Mouse (Mus musculus): ENCODE results near the gene Lrba.

Lrba gene

DNA sequence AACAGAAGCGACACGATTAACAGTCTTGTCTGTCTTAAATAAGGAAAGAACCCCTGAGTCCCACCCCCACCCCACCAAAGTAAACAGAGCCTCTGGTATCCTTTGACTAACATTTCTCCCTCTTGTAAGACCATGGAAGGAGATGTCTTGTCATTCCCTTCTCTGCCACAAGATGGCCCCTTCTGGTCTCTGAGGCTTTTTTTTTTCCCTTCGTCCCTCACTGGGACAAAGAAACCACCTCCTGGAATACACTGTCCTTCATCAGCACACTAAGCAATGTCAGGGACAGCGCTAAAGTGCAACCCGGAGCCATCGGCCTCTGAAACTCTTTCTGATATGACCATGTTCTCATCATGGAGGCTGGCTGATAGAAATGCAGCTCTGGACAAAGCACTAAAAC is 564.2 kb downstream of the Lrba start:
- in situ Hi-C loops (cut with MboI, MseI), result no loop called here

- in situ Hi-C loops (cut with MboI, MseI), result no loop called here
These were observed 565.3 kb downstream of the Lrba start for GRCm38 (mm10) chr3:86789752-86790151.

- in situ Hi-C loops (cut with MboI, MseI), result no loop called here
These were observed 568.8 kb downstream of the Lrba start for GRCm38 (mm10) chr3:86793264-86793663.

DNA sequence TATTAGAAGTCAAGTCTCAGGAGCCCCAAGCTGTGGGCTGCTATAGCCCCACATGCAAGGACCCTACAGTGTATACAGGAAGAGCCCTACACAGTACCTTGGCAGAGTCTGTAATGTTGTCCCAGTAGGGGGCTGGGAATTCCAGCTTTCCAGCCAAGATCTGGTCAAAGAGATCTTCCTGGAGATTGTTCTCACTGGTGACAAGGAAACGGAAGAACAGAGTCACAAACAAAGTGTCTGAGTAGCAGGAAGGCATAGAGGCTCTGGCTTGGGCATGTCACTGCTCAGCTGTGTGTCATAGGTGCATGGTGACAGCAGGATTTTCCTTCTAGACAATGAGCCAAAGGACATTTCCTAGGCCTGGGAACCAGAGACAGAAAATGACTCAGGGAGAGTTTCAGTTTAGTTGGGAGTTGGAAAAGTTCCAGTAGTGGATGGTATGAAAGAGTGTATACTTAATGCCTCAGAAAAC is 569.3 kb downstream of the Lrba start:
- in situ Hi-C loops (cut with MboI, MseI), result no loop called here

DNA sequence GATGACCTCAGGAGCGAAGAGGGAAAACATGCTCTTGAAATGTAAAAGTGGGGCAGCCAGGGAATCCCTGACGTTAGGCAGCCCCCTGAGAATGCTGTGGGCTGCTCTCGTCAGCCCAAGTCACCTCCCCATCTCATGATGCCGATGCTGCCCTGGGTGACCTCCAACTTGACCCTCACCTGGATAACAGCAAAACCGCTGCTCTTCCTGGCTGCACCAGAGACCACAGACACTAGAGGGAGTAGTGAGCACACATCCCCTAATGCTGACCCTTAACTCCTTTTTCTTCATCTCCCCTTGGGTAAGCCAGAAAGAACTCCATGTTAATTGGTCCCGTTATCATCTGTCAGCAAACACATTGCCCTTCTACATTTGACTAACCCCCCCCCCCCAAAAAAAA is 572.2 kb downstream of the Lrba start:
- in situ Hi-C loops (cut with MboI, MseI), result no loop called here

- in situ Hi-C loops (cut with MboI, MseI), result no loop called here
These were observed 573.5 kb downstream of the Lrba start for GRCm38 (mm10) chr3:86797871-86798460.

GRCm38 (mm10) chr3:86799041-86799440 is 574.6 kb downstream of the Lrba start:
- in situ Hi-C loops (cut with MboI, MseI), result no loop called here

GRCm38 (mm10) chr3:86800841-86801240 is 576.4 kb downstream of the Lrba start:
- in situ Hi-C loops (cut with MboI, MseI), result no loop called here

- in situ Hi-C loops (cut with MboI, MseI), result no loop called here
These were observed 578.3 kb downstream of the Lrba start for GRCm38 (mm10) chr3:86802825-86803224.

- in situ Hi-C loops (cut with MboI, MseI), result no loop called here
These were observed 579.8 kb downstream of the Lrba start for GRCm38 (mm10) chr3:86804265-86804664.

- in situ Hi-C loops (cut with MboI, MseI), result no loop called here
These were observed 582.4 kb downstream of the Lrba start for GRCm38 (mm10) chr3:86806834-86807233.

DNA sequence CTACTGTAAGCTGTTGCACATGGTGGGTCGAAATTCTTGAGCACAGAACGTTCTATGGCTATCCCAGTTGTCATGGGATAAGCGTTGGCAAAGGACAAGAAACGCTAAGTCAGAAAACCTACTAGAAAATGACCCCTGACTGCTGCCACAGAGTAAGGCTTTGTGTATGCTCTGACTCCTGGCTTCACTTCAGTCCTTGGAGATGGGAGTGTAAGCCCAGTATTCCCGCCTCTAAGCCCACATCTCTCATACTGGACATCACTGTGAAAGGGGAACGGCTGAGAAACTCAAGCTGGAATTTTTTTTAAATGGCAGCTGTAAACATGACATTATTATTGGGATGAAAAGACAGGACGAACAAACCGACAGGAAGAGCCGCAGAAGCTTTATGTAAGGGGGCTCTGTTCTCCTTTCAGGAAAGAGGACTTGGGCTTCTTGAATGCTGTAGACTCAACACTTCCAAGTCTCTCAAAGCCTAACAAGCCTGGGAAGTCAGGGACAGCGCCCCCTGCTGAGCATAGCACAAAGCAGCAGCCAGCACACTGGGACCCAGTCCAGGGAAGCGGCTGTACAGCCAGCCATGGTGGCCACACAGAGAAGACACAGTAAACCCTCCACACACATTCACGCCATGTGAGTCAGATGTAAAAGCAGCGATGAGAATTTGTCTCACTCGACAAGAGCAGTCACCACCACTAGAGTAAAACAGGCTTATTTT is 583.4 kb downstream of the Lrba start:
- in situ Hi-C loops (cut with MboI, MseI), result no loop called here

GRCm38 (mm10) chr3:86809199-86809598 is 584.7 kb downstream of the Lrba start:
- in situ Hi-C loops (cut with MboI, MseI), result no loop called here

DNA sequence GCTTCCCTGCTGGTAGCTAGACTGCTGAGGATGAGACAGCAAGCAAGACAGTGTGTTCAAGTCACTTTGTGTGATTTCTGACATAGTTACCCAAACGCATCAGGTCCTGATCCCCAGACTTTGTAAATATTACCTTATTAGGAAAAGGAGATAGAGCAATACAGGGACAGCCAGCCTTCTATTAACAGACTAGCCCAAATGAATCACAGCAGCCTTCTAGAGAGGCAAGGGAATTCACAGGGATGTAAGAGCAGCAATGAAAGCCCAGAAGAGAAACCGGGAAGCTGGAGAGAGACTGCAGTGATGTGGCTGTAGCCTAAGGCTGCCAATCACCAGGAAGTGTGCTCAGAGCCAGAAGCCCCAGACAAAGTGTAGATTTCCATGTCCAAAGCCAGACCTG is 585.2 kb downstream of the Lrba start:
- in situ Hi-C loops (cut with MboI, MseI), result no loop called here

GRCm38 (mm10) chr3:86810908-86811307 is 586.4 kb downstream of the Lrba start:
- in situ Hi-C loops (cut with MboI, MseI), result no loop called here

DNA sequence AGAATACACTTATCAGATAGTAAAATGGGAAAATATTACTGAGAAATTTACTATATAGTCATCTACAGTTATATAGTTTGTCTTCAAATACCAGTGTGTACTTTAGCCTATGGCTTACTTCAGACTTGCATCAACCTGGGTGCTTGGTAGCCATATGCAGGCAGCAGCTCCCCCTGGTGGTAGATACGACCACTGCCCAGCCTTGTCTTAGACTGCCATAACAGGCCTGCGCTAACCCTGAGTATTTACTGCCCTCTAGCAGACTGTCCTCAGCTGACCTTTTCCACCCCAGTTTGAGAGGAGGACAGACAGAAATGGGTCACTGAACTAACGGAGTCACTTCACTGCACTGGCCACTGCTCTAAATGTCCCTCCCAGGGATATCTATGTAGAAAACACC is 588.2 kb downstream of the Lrba start:
- in situ Hi-C loops (cut with MboI, MseI), result no loop called here

DNA sequence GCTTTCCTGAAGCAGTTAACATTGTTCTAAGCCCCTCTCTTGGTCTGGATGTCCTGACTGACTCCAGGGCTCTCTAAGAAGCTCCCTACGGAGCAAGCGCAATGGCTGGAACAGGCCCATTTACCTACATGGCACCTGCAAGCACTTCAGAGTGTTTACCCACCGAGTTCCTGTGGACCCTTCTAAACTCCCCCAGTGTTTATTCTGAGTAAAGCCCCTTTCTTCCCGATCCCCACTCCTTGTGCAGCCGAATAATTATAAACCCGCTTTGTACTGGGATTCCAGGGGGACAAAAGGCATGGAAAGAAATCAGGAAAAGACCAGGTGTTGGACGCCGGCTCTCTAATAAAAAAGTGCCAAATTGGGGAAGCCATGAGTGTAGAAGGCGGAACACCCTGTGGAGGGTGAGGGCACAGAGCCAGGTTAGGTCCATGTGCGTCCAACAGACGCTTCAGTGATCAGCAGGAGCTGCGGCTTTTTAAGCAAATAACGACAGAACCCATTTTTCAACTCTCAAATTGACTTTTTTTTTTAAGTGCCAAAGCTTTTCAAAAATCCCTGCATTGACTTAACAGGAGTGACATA is 593.6 kb downstream of the Lrba start:
- in situ Hi-C loops (cut with MboI, MseI), result no loop called here

- in situ Hi-C loops (cut with MboI, MseI), result no loop called here
These were observed 594.9 kb downstream of the Lrba start for GRCm38 (mm10) chr3:86819372-86819771.

GRCm38 (mm10) chr3:86820344-86820743 is 595.9 kb downstream of the Lrba start:
- in situ Hi-C loops (cut with MboI, MseI), result no loop called here

DNA sequence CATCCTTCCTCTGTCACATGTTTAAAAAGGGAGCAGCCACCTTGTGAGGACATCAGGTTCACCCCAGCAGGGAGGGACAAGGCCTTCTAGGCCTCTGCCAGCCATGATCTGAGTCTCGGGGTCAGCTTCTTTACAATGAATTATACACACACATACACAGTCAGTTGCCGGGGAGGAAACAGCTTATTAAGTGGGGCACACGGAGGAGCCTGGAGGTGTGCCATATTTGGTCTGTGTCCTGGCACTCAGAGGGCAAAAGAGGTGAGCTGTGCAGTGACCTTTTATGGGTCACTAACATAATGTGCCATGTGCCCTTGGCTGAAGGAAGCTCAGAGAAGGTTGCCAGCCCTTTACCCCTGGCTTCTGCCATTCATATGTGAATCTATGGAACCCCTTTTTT is 596.9 kb downstream of the Lrba start:
- in situ Hi-C loops (cut with MboI, MseI), result no loop called here

- in situ Hi-C loops (cut with MboI, MseI), result loop anchor here (25.0 kb wide), 1 partner anchor 710 kb away; the partner anchor contains the start of gene Etv3
These were observed 603.0 kb downstream of the Lrba start for GRCm38 (mm10) chr3:86827506-86827905.

DNA sequence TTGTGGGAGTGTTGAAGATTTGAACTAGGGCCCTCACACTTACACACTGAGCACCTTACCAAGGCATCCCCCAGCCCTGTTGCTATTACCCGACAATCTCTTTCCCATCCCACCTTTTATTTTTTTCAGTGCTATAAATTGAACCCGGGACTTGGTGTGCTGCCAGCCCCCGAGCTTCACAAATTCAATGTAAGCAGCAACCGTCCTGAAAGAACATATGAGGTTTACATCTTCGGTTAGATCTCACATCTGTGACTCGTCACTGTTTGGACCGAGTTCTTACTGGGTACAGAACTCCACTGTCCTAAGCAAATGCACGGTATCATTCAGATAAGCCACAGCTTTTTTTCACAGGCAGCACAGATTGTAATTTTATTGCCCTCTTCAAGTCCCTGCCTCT is 607.6 kb downstream of the Lrba start:
- in situ Hi-C loops (cut with MboI, MseI), result loop anchor here (25.0 kb wide), 1 partner anchor 705 kb away; the partner anchor contains the start of gene Etv3

Measured in regulatory T cell (primary cell).